Mouse (Mus musculus): ENCODE results near the gene Fam184a.

Fam184a gene

GRCm38 (mm10) chr10:53750955-53751652 lies at the start of gene Fam184a:
Fam184a (minus strand) TSS chr10:53751123.
- DNase-seq (ENCODE audit: low spot score in 2 of 2), result peak; percentile 56 to 79

DNA sequence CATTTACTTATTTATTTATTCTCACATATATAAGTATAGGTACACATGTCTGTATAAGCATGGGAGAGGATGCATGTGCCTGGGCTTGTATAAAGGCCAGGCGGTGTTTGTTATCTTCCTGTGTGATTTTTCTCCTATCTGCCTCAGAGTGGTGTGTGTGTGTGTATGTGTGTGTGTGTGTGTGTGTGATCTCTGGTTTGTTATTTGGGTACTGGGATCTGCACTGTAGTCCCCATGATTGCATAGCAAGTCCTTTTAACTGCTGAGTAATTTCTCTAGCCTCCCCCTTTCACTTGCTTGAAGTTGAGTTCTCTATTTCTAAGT lies 45.3 kb upstream of the Fam184a start:
- DNase-seq (ENCODE audit: low spot score in 2 of 2), result no peak

GRCm38 (mm10) chr10:53795567-53796257 lies 44.8 kb upstream of the Fam184a start:
- DNase-seq (ENCODE audit: low spot score in 2 of 2), result peak in 1 of 2 experiments; percentile 42

DNA sequence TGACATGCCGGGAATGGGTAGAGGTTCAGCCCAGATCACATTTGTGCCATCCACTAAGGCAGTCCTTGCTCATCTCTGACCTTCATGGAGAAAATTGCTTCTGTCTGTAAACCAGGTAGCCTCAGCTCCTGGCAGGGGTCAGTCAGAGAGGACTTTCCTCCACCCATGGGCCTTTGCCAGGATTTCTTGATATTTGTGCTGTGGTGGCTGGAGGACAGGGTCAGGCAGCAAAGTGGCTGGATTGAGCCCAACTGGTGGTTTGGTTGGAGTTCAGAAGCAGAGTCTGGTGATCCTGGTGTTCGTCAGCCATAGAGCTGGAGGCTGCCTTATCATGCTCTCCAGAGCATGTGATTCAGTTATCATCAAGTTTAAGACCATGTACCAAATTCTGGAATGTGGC lies 40.4 kb upstream of the Fam184a start:
- no peak for DNase-seq (ENCODE audit: low spot score in 2 of 2)

DNA sequence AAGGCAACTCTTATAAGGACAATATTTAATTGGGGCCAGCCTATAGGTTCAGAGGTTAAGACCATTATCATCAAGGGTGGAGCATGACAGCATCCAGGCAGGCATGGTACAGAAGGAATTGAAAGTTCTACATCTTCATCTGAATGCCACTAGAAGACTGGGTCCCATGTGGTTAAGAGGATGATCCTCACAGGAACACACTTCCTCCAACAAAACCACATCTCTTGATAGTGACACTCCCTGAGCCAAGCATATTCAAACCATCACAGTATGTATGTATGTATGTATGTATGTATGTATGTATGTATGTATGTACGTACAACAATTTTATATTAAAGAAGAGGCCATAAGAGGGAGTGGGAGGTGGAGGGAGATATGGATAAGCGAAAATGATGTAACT lies 25.7 kb upstream of the Fam184a start:
- DNase-seq (ENCODE audit: low spot score in 2 of 2), result no peak

GRCm38 (mm10) chr10:53772708-53773107 lies 21.8 kb upstream of the Fam184a start:
- DNase-seq (ENCODE audit: low spot score in 2 of 2), result no peak

GRCm38 (mm10) chr10:53771480-53771879 lies 20.6 kb upstream of the Fam184a start:
- DNase-seq (ENCODE audit: low spot score in 2 of 2), result no peak

GRCm38 (mm10) chr10:53768745-53769144 lies 17.8 kb upstream of the Fam184a start:
- no peak for DNase-seq (ENCODE audit: low spot score in 2 of 2)

GRCm38 (mm10) chr10:53765471-53765870 lies 14.5 kb upstream of the Fam184a start:
- DNase-seq (ENCODE audit: low spot score in 2 of 2), result no peak

GRCm38 (mm10) chr10:53752723-53753122 lies 1.8 kb upstream of the Fam184a start:
- DNase-seq (ENCODE audit: low spot score in 2 of 2), result no peak

DNA sequence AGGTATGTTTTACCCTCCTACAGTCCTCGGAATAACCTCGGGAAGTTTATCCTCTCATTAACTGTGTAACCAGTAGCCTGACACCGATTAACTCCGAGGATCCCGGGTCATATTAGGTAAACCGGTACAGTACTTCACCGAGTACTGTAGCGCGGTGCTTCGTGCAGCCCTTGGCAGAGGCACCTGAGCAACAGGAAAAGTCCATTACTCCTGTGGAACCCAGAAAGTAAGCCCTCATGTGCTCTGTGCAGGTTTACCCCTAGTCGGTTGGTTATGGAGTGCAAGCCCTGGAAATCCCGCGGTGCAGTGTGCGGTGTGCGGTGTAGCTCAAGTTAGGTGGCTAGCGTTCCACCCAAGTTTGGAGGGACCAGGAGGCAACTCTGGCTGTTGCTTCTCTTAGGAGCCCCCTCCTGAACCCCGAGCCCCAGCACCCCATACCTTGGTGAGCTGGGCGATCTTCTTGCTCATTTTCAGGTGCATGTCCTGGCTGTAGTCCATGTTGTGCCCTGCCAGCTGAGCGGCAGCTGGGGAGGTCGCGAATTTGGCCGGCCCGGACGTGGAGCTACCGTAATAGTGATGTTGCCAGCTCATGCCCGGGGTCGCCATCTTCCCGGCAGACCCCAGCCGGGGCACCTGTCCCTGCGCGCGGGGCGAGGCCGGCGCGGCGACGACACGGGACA lies 508 bp downstream of the Fam184a start:
- no peak for DNase-seq (ENCODE audit: low spot score in 2 of 2)

DNA sequence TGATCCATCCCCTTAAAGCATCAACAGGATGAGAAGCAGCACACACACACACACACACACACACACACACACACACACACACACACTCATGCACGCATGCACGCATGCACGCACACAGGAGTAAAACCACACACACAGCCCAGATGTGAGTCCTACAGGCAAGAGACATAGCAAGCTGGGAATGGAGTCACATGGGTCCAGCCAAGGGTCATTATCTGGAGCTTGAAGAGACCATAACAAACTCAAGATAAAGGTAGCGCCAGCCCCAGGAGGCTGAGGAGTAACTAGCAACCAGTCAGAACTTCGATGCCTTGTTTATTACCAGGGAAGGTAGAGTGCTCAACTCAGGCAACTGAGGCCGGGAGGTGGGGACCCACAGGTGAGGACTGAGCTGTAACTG lies 4.9 kb downstream of the Fam184a start:
- no peak for DNase-seq (ENCODE audit: low spot score in 2 of 2)

DNA sequence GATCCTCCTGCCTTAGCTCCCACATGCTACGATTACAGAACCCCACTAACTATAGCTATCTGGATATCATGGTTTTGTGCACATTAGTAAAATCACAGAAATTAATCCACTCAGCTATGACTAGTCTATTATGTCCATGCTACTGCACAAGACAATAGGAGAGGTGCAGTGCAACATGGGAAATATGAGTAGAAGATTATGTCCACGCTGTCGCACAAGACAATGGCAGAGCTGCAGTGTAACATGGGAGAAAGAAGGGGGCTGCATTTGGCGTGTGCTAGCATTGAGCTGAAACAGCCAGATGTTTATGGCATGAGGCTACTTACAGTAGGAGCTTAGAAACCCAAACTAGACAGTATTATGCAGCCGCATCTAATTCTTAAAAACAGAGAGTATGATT lies 8.0 kb downstream of the Fam184a start:
- DNase-seq (ENCODE audit: low spot score in 2 of 2), result no peak

DNA sequence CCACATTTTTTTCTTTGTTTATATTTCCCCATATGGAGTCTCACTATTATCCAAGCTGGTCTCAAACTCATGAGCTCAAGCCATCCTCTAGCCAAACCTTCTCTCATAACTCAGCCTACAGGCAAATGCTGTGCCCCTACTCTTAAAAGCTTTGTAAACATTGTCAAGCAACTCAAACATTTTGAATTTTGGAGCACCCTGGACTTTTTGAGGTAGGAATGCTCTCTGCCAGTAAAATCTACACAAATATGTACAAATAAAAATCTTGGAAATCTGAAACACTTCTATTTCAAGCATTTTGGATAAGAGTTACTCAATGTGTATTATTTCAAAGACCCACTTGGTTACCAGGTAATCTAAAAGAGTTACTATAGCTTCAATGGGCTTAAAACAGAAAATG lies 10.9 kb downstream of the Fam184a start:
- DNase-seq (ENCODE audit: low spot score in 2 of 2), result no peak

- no peak for DNase-seq (ENCODE audit: low spot score in 2 of 2)
Measured at GRCm38 (mm10) chr10:53738842-53739241, 12.1 kb downstream of the Fam184a start.

DNA sequence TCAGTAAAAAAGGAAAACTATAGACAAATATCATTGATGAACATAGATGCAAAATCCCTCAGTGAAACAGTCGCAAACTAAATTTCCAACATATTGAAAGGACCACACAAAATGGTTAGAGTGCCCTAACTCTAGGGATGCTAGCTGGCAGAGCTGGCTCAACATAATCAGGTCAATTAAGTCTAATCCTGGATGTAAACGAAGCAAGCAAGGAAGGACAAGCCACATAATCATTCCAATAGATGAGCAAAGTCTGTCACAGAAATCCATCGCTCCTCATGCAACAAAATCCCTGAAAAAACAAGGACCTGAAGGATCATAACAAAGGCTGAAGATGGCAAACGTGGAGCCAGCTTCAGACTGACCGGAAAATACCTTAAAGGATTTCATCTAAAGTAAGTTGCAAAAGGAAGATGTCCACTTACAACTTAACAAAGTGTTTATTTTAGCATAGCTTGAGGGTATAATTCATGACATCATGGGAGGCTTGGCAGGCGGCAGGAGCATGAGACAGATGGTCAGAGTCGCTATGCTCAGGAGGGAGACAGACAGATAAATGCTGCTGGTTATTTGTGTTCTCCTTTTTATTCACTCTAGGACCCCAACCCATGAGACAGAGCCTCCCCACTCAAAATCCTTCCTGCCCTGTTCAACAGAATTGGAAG lies 15.6 kb downstream of the Fam184a start:
- DNase-seq (ENCODE audit: low spot score in 2 of 2), result no peak

DNA sequence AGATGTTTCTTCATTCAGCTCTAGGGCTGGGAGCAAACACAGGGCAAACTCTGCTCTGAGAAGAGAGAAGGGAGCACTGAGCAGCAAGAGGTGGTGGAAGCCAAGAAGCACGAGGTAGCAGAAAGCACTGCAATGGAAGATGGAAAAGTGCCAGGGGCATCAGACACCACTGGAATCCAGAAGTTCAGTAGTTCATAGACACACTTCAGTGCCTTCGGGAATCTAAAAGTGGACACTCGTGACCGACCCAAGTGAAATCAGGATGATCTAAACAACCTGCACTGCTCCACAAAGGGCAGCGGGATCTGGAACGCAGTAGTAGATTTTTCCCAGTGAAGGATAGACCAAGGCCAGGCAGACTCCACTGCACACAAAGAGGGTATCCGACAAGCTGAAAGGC lies 18.6 kb downstream of the Fam184a start:
- DNase-seq (ENCODE audit: low spot score in 2 of 2), result no peak

DNA sequence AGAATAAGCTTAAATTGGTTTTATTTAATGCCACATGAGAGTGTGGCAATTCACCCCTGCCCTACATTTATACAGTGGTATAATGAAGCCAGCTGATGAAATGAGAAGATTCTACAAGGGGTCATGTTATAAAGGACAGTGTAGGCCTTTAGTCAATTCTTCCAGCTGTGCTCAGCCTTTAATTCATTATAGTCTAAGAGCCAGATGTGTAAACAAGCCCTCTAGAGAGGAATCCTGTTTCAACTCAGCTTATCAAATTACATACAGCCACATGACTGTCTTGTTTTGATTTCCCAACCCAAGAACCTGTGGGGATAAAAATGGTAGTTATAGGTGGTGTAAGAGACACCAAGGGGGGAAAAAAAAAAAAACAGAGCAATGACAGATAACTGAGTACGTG lies 22.0 kb downstream of the Fam184a start:
- no peak for DNase-seq (ENCODE audit: low spot score in 2 of 2)

- DNase-seq (ENCODE audit: low spot score in 2 of 2), result no peak
Measured at GRCm38 (mm10) chr10:53725301-53725700, 25.6 kb downstream of the Fam184a start.

DNA sequence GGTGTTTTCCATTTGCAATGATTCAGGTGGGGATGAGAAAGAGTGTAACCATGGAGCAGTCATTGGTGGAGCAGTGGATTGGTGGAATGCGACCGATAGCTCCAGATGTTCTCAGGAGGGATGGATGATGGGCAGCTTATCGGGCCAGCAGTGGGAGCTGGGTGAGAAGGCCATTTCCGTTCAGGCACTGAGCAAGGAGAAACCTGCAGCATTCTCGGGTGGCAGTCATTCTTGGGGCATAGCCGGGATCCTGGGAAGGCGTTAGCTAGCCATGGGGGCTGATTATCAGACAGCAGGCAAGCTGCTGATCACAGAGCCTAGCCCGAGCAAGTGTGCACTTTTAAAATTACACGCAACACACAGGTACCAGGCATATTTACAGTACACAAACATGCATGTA lies 46.4 kb downstream of the Fam184a start:
- DNase-seq (ENCODE audit: low spot score in 2 of 2), result no peak

- no peak for DNase-seq (ENCODE audit: low spot score in 2 of 2)
Measured at GRCm38 (mm10) chr10:53698531-53698930, 52.4 kb downstream of the Fam184a start.

GRCm38 (mm10) chr10:53694757-53695156 lies 56.2 kb downstream of the Fam184a start:
- DNase-seq (ENCODE audit: low spot score in 2 of 2), result no peak

DNA sequence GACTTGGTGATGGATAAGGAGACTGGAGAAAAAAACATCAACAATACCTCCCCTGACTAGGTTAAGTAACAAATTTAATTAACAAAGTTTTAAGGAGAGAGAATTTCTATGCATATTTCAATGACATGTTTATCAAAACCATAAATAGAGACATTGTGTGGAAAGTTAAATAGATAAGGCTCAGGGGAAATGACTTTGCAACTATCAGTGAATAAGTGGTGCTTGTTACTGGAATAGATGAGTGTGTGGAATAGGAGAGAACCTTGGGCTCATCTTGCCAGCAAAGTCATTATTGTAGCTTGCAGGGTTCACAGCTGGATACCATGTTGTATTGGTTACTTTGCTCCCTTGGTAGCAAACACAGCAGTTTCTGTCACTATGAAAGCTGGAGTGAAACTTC lies 59.7 kb downstream of the Fam184a start:
- no peak for DNase-seq (ENCODE audit: low spot score in 2 of 2)

Data from cerebellum, postnatal 4 days (tissue).